Mouse (Mus musculus): ENCODE data around the gene Gnl2. TPM values are rescaled to one million over a fixed set of nuclear protein-coding genes. Genes with fewer than 3 reads are reported as not detected.

The Gnl2 gene
- polyA plus RNA-seq, 2 experiments = 74.1 to 94.7 TPM

DNA sequence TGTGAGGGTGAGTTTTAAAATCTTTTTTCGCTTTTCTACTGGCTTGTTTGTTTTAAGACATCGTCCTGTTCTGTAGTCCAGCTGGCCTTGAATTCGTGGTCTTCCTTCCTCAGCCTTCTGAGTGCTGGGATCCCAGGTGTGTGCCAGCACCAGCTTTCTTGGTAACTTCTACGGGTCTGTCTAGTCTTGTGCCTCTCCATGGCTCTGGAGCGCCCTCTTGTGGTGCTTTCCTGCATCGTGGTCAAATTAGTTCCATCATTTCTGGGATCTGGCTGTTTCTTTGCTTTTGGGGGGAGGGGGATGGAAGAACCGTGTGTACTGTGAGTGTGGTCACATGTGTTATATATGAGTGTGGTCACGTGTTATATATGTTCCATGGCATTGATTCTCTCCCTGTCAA lies 83.1 kb downstream of the Gnl2 start:
- H3K27ac ChIP-seq (replicated peaks; ENCODE audit: low read depth, low read length) = no peak overlapping the region
- WGBS = 6% methylated on average over 8 of the region's 8 CpGs
- no peaks in the 10 kb centered on the region for H3K4me1 ChIP-seq (ENCODE audit: control insufficient read depth, insufficient read depth, low read length)
- no peaks in the 10 kb centered on the region for H3K9me3 ChIP-seq (ENCODE audit: control insufficient read depth, low read length)
- H3K4me3 ChIP-seq (replicated peaks; ENCODE audit: low read length) = no peak overlapping the region
- no peak for TF ChIP-seq POLR2A (IDR thresholded peaks at IDR 0.05; ENCODE audit: borderline replicate concordance, extremely low read depth, insufficient read depth, insufficient read length)
- no peaks in the 10 kb centered on the region for H3K27me3 ChIP-seq (ENCODE audit: control insufficient read depth, insufficient read depth, low read length)
- no peak overlapping the region for H3K9ac ChIP-seq (ENCODE audit: low read depth, low read length, severe bottlenecking)
- H3K36me3 ChIP-seq (ENCODE audit: control insufficient read depth, insufficient read depth, low read length) = peaks cover 22% of the 10 kb centered on the region
- ATAC-seq (ENCODE audit: low FRiP score, low read depth) (0 out of 2 replicates have a peak, but pooled peaks have one; percentile 30), DNase-seq (ENCODE audit: low spot score) (peak; percentile 72)
- no peak overlapping the region for H3K4me2 ChIP-seq (replicated peaks; ENCODE audit: low read depth, low read length, severe bottlenecking)

DNA sequence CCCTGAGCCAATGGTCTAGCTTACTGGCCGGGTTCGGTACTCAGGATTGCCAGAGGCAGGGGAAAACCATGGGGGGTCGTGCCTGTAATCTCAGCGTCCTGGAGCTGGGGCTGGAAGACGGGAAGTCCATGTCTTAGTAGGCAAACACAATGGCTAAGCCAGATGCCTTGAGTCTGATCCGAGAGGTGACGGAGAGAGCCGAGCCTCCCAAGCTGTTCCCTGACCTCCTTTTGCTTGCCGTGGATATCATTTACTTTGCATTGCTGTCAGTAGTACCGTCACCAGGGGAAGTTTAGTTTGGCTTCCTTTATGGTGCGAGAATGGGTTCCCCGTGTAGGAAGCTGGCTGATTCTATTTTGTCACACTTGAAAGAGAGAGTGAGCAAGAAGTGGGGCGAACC lies 84.9 kb downstream of the Gnl2 start:
- Histone ChIP-seq H3K27me3 (ENCODE audit: control insufficient read depth, insufficient read depth, low read length) (no peaks in the 10 kb centered on the region), H3K9me3 (ENCODE audit: control insufficient read depth, low read length) (no peaks in the 10 kb centered on the region), H3K4me2 (replicated peaks; ENCODE audit: low read depth, low read length, severe bottlenecking) (no peak overlapping the region), H3K9ac (ENCODE audit: low read depth, low read length, severe bottlenecking) (no peak overlapping the region), H3K4me1 (ENCODE audit: control insufficient read depth, insufficient read depth, low read length) (no peaks in the 10 kb centered on the region), H3K36me3 (ENCODE audit: control insufficient read depth, insufficient read depth, low read length) (peaks cover 34% of the 10 kb centered on the region), H3K4me3 (replicated peaks; ENCODE audit: low read length) (no peak overlapping the region), H3K27ac (replicated peaks; ENCODE audit: low read depth, low read length) (no peak overlapping the region)
- 61% methylated on average over 13 of the region's 13 CpGs for WGBS
- DNase-seq (ENCODE audit: low spot score) = no peak
- TF ChIP-seq POLR2A (IDR thresholded peaks at IDR 0.05; ENCODE audit: borderline replicate concordance, extremely low read depth, insufficient read depth, insufficient read length) = no peak
- no peak for ATAC-seq (ENCODE audit: low FRiP score, low read depth)

Other genes starting within 250 kb of the Gnl2 start
- 9.3 and 10.3 TPM in 2 replicates for gene Mtf1, start 214.5 kb upstream of the Gnl2 start, polyA plus RNA-seq (2012; rRNA removed)
- 9.8 and 10.1 TPM in 2 replicates for gene Mtf1, start 214.5 kb upstream of the Gnl2 start, polyA plus RNA-seq (2014; fragmentation: Nextera tagmentation; extraction: Ambion mirVana)
- gene Yrdc, start 165.9 kb upstream of the Gnl2 start, polyA plus RNA-seq (2012; rRNA removed) = 54.6 and 64.5 TPM in 2 replicates
- gene Yrdc, start 165.9 kb upstream of the Gnl2 start, polyA plus RNA-seq (2014; fragmentation: Nextera tagmentation; extraction: Ambion mirVana) = 48.6 and 50.6 TPM in 2 replicates
- gene 1110065P20Rik, start 165.4 kb upstream of the Gnl2 start, polyA plus RNA-seq (2012; rRNA removed) = 63.4 and 71.8 TPM in 2 replicates
- gene 1110065P20Rik, start 165.4 kb upstream of the Gnl2 start, polyA plus RNA-seq (2014; fragmentation: Nextera tagmentation; extraction: Ambion mirVana) = 67.5 and 70.5 TPM in 2 replicates
- 2.7 and 3.6 TPM in 2 replicates for gene Maneal, start 154.4 kb upstream of the Gnl2 start, polyA plus RNA-seq (2012; rRNA removed)
- gene Maneal, start 154.4 kb upstream of the Gnl2 start, polyA plus RNA-seq (2014; fragmentation: Nextera tagmentation; extraction: Ambion mirVana) = 1.0 and 1.6 TPM in 2 replicates
- gene Epha10, start 135.7 kb upstream of the Gnl2 start, polyA plus RNA-seq (2012; rRNA removed) = 0.21 and 0.24 TPM in 2 replicates
- gene Epha10, start 135.7 kb upstream of the Gnl2 start, polyA plus RNA-seq (2014; fragmentation: Nextera tagmentation; extraction: Ambion mirVana) = not detected in 2 replicates
- gene 9930104L06Rik, start 79.5 kb upstream of the Gnl2 start, polyA plus RNA-seq (2012; rRNA removed) = 25.8 and 28.3 TPM in 2 replicates
- 3.2 and 4.7 TPM in 2 replicates for gene 9930104L06Rik, start 79.5 kb upstream of the Gnl2 start, polyA plus RNA-seq (2014; fragmentation: Nextera tagmentation; extraction: Ambion mirVana)
- gene Cdca8, start 77.3 kb upstream of the Gnl2 start, polyA plus RNA-seq (2012; rRNA removed) = 60.1 and 70.0 TPM in 2 replicates
- gene Cdca8, start 77.3 kb upstream of the Gnl2 start, polyA plus RNA-seq (2014; fragmentation: Nextera tagmentation; extraction: Ambion mirVana) = 88.9 and 90.1 TPM in 2 replicates
- 7.8 and 8.8 TPM in 2 replicates for gene Rspo1, start 30.2 kb upstream of the Gnl2 start, polyA plus RNA-seq (2012; rRNA removed)
- 4.4 and 5.5 TPM in 2 replicates for gene Rspo1, start 30.2 kb upstream of the Gnl2 start, polyA plus RNA-seq (2014; fragmentation: Nextera tagmentation; extraction: Ambion mirVana)
- gene Dnali1, start 49.1 kb downstream of the Gnl2 start, polyA plus RNA-seq (2012; rRNA removed) = 0.05 and 0.06 TPM in 2 replicates
- 0.11 and 0.18 TPM in 2 replicates for gene Dnali1, start 49.1 kb downstream of the Gnl2 start, polyA plus RNA-seq (2014; fragmentation: Nextera tagmentation; extraction: Ambion mirVana)
- 20.5 and 20.7 TPM in 2 replicates for gene Snip1, start 50.1 kb downstream of the Gnl2 start, polyA plus RNA-seq (2012; rRNA removed)
- gene Snip1, start 50.1 kb downstream of the Gnl2 start, polyA plus RNA-seq (2014; fragmentation: Nextera tagmentation; extraction: Ambion mirVana) = 33.1 and 35.0 TPM in 2 replicates
- 71.7 and 74.5 TPM in 2 replicates for gene Meaf6, start 68.5 kb downstream of the Gnl2 start, polyA plus RNA-seq (2012; rRNA removed)
- 60.1 and 64.3 TPM in 2 replicates for gene Meaf6, start 68.5 kb downstream of the Gnl2 start, polyA plus RNA-seq (2014; fragmentation: Nextera tagmentation; extraction: Ambion mirVana)
- gene Zc3h12a, start 111.3 kb downstream of the Gnl2 start, polyA plus RNA-seq (2012; rRNA removed) = 3.0 and 3.2 TPM in 2 replicates
- gene Zc3h12a, start 111.3 kb downstream of the Gnl2 start, polyA plus RNA-seq (2014; fragmentation: Nextera tagmentation; extraction: Ambion mirVana) = 1.4 and 1.7 TPM in 2 replicates